Mouse (Mus musculus) intestine, postnatal 0 days (tissue): ENCODE data around the gene Olfr64. TPM values are rescaled to one million over a fixed set of nuclear protein-coding genes. Genes with fewer than 3 reads are reported as not detected.

Experiments
- ATAC-seq: fragments of 200-750 bp; cut with Nextera tagmentation; 2 replicates; pipeline ENCODE4 v1.8.0; 2017; ENCODE audit warnings: mild to moderate bottlenecking, moderate TSS enrichment, moderate library complexity
- H3K27ac ChIP-seq: fragments of 300-500 bp; sonication (generic); 2 replicates; pipeline ENCODE4 v1.5.1; 2014; ENCODE audit warnings: mild to moderate bottlenecking, low read depth, low read length, moderate library complexity
- H3K27me3 ChIP-seq: fragments of 300-500 bp; sonication (generic); replicated peaks from 2 replicates; pipeline ENCODE4 v1.6.1; 2014; ENCODE audit warnings: low read length, mixed read lengths; ENCODE audit not compliant: control insufficient read depth, insufficient read depth
- H3K36me3 ChIP-seq: fragments of 300-500 bp; sonication (generic); 2 replicates; pipeline ENCODE4 v1.6.1; 2014; ENCODE audit warnings: mild to moderate bottlenecking, moderate library complexity; ENCODE audit not compliant: control insufficient read depth, insufficient read depth
- H3K4me1 ChIP-seq: fragments of 300-500 bp; sonication (generic); replicated peaks from 2 replicates; pipeline ENCODE4 v1.6.1; 2014; ENCODE audit warnings: antibody characterized with exemption, low read length, mixed read lengths; ENCODE audit not compliant: control insufficient read depth, insufficient read depth
- H3K4me2 ChIP-seq: fragments of 300-500 bp; sonication (generic); replicated peaks from 2 replicates; pipeline ENCODE4 v1.6.1; 2014; ENCODE audit warnings: low read depth, mild to moderate bottlenecking, moderate library complexity
- H3K4me3 ChIP-seq: fragments of 300-500 bp; sonication (generic); 2 replicates; pipeline ENCODE4 v1.5.1; 2014; ENCODE audit warnings: low read depth, low read length
- H3K9ac ChIP-seq: fragments of 300-500 bp; sonication (generic); 2 replicates; pipeline ENCODE4 v1.6.1; 2014; ENCODE audit warnings: mild to moderate bottlenecking, low read depth, low read length
- H3K9me3 ChIP-seq: fragments of 300-500 bp; sonication (generic); 2 replicates; pipeline ENCODE4 v1.6.1; 2016; ENCODE audit warnings: mixed run types; ENCODE audit not compliant: control insufficient read depth
- CTCF ChIP-seq: sonication (generic); IDR thresholded peaks from 2 replicates; pipeline ENCODE4 v1.5.1; 2016; ENCODE audit warnings: low read depth, mild to moderate bottlenecking, control low read depth, antibody characterized with exemption, moderate library complexity
- WGBS: fragments of 180-500 bp; shearing (Covaris S2); extraction: QIAGEN DNeasy Blood & Tissue Kit; methylation state at CpG from one replicate; pipeline ENCODE4 v1.1.7; 2014; 5-methylcytosine and 5-hydroxymethylcytosine counted together
- polyA plus RNA-seq: library from polyadenylated mRNA; unstranded; fragments of >200 nt; fragmentation: Nextera tagmentation; extraction: Ambion mirVana; gene quantifications from 2 replicates; pipeline ENCODE4 v1.2.1, GENCODE M21; 2015

Gene Olfr64
- polyA plus RNA-seq, 1 experiment from 2014 or later, result not detected

DNA sequence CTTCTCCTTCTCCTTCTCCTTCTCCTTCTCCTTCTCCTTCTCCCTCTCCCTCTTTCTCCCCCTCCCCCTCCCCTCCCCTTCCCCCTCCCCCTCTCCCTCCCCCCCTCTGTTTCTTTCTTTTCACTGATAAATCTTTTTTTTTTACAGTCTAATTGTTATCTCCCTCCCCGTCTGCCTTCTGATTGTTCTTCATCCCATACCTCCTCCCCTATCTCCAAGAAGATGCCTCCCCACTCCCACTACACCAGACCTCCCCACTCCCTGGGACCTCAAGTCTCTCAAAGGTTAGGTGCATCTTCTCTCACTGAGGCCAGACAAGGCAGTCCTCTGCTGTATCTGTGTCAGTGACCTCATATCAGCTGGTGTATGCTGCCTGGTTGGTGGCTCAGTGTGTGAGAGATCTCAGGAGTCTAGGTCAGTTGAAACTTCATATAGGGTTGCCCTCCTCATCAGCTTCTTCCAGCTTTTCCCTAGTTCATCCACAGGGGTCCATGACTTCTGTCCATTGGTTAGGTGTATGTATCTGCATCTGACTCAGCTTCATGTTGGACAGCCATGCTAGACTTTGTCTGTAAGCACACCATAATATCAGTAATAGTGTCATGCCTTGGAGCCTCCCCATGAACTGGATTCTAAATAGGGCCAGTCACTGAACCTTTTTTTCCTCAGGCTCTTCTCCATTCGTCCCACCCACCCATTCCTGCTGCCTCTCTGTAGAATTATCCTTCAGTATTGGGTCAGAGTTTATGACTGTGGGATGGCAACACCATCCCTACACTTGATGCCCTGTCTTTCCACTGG is 49.6 kb downstream of the Olfr64 start:
- ATAC-seq, result no peak
- no peak overlapping the region for H3K4me2 ChIP-seq
- 33% methylated on average over 2 of the region's 2 CpGs for WGBS
- no peaks in the 10 kb centered on the region for H3K27me3 ChIP-seq
- TF ChIP-seq CTCF, result no peak
- H3K27ac ChIP-seq, result no peak overlapping the region
- H3K36me3 ChIP-seq, result no peaks in the 10 kb centered on the region
- H3K9me3 ChIP-seq, result no peaks in the 10 kb centered on the region
- no peak overlapping the region for H3K4me3 ChIP-seq
- H3K4me1 ChIP-seq, result no peaks in the 10 kb centered on the region
- no peak overlapping the region for H3K9ac ChIP-seq

DNA sequence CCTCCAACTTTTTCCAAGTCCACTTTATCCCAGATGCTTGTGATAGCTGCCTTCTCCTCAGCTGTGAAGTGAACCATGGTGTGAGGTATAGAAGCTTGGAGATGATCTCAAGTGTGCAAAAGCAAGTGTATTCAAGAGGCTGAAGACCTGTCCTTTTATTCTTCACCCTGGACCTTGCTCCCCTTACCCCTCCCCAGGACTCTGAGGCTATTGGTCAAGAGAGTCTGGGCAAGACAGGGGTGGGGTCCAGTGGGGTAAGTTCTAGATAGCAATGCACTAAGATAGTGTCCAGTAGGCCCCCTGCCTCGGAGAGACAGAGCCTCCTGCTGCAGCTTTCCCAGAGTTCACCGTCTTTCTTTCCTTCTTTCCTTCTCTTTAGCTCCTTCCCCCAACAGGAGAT is 51.3 kb downstream of the Olfr64 start, which contains the start of gene Hbb-bh1:
TSS of gene Hbb-bh1 (minus strand) at position 131 of the 400 bp plus-strand sequence.
- no peak within 1 kb of the TSS for H3K4me3 ChIP-seq
- no peaks in the 10 kb centered on the region for H3K27me3 ChIP-seq
- H3K9ac ChIP-seq, result no peak within 1 kb of the TSS
- no peak within 1 kb of the TSS for H3K4me2 ChIP-seq
- ATAC-seq, result no peak
- H3K9me3 ChIP-seq, result no peaks in the 10 kb centered on the region
- no peak for TF ChIP-seq CTCF
- no peaks in the 10 kb centered on the region for H3K4me1 ChIP-seq
- 63% methylated on average over 2 of the region's 2 CpGs for WGBS
- H3K27ac ChIP-seq, result no peak within 1 kb of the TSS
- no peaks in the 10 kb centered on the region for H3K36me3 ChIP-seq

DNA sequence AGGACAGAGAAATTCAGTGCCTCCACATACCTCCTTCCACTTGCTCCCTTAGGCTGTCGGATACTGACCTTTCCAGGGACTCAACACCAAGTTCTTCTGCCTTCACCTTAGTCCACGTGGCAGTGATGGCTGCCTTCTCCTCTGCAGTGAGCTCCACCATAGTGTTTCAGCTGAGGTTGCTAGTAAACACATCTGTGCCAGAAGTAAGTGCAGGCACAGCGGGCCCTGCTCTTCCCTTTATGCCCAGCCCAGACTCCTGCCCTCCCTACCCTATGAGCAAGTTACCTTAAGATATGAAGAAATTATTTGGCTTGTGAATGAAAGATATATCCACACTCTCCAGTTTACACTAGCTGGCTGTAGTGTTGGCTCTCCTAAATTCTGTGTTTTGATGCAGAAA is 54.0 kb downstream of the Olfr64 start, which contains the start of gene Hbb-bh2:
TSS of gene Hbb-bh2 (minus strand) at position 253 of the 400 bp plus-strand sequence.
- ATAC-seq, result no peak
- H3K36me3 ChIP-seq, result no peaks in the 10 kb centered on the region
- H3K4me2 ChIP-seq, result no peak within 1 kb of the TSS
- no peak within 1 kb of the TSS for H3K9ac ChIP-seq
- no peak within 1 kb of the TSS for H3K27ac ChIP-seq
- no peaks in the 10 kb centered on the region for H3K9me3 ChIP-seq
- no peaks in the 10 kb centered on the region for H3K27me3 ChIP-seq
- no peak for TF ChIP-seq CTCF
- H3K4me3 ChIP-seq, result no peak within 1 kb of the TSS
- 70% methylated on average over 3 of the region's 3 CpGs for WGBS
- H3K4me1 ChIP-seq, result no peaks in the 10 kb centered on the region

Other genes starting within 250 kb of the Olfr64 start
- not detected in 2 replicates for gene Olfr623, start 230.8 kb downstream of the Olfr64 start, polyA plus RNA-seq
- 0.09 TPM in 2 replicates for gene Olfr624, start 223.3 kb downstream of the Olfr64 start, polyA plus RNA-seq
- not detected in 2 replicates for gene Olfr625-ps1, start 211.8 kb downstream of the Olfr64 start, polyA plus RNA-seq
- not detected in 2 replicates for gene Olfr243, start 179.8 kb downstream of the Olfr64 start, polyA plus RNA-seq
- not detected in 2 replicates for gene Olfr628, start 164.1 kb downstream of the Olfr64 start, polyA plus RNA-seq
- not detected in 2 replicates for gene Olfr629, start 149.5 kb downstream of the Olfr64 start, polyA plus RNA-seq
- not detected in 2 replicates for gene Olfr630, start 137.2 kb downstream of the Olfr64 start, polyA plus RNA-seq
- gene Olfr69, start 122.9 kb downstream of the Olfr64 start, polyA plus RNA-seq, result not detected in 2 replicates
- not detected in 2 replicates for gene Olfr68, start 114.8 kb downstream of the Olfr64 start, polyA plus RNA-seq
- gene Olfr67, start 102.7 kb downstream of the Olfr64 start, polyA plus RNA-seq, result not detected in 2 replicates
- 164 and 228 TPM in 2 replicates for gene Hbb-bt, start 80.5 kb downstream of the Olfr64 start, polyA plus RNA-seq
- gene Hbb-bs, start 66.4 kb downstream of the Olfr64 start, polyA plus RNA-seq, result 726 and 1,073 TPM in 2 replicates
- not detected in 2 replicates for gene Hbb-bh2, start 54.0 kb downstream of the Olfr64 start, polyA plus RNA-seq
- not detected in 2 replicates for gene Hbb-bh1, start 51.3 kb downstream of the Olfr64 start, polyA plus RNA-seq
- gene Hbb-y, start 41.3 kb downstream of the Olfr64 start, polyA plus RNA-seq, result 0.52 TPM in 1 of 2 replicates, not detected in the other
- not detected in 2 replicates for gene Olfr66, start 8.2 kb downstream of the Olfr64 start, polyA plus RNA-seq
- gene Olfr65, start 9.0 kb upstream of the Olfr64 start, polyA plus RNA-seq, result not detected in 2 replicates
- gene Olfr631, start 34.3 kb upstream of the Olfr64 start, polyA plus RNA-seq, result not detected in 2 replicates
- not detected in 2 replicates for gene Olfr632, start 39.9 kb upstream of the Olfr64 start, polyA plus RNA-seq
- gene Olfr633, start 50.0 kb upstream of the Olfr64 start, polyA plus RNA-seq, result not detected in 2 replicates
- gene Olfr635, start 76.7 kb upstream of the Olfr64 start, polyA plus RNA-seq, result not detected in 2 replicates
- gene Olfr638, start 104.3 kb upstream of the Olfr64 start, polyA plus RNA-seq, result not detected in 2 replicates
- gene Olfr639, start 122.8 kb upstream of the Olfr64 start, polyA plus RNA-seq, result not detected in 2 replicates
- gene Olfr640, start 131.1 kb upstream of the Olfr64 start, polyA plus RNA-seq, result not detected in 2 replicates
- not detected in 2 replicates for gene Olfr641, start 141.0 kb upstream of the Olfr64 start, polyA plus RNA-seq
- not detected in 2 replicates for gene Olfr642, start 158.2 kb upstream of the Olfr64 start, polyA plus RNA-seq
- not detected in 2 replicates for gene 4930516K23Rik, start 167.0 kb upstream of the Olfr64 start, polyA plus RNA-seq
- not detected in 2 replicates for gene Olfr644, start 177.4 kb upstream of the Olfr64 start, polyA plus RNA-seq
- gene Olfr645, start 191.0 kb upstream of the Olfr64 start, polyA plus RNA-seq, result not detected in 2 replicates
- not detected in 2 replicates for gene Olfr646, start 210.4 kb upstream of the Olfr64 start, polyA plus RNA-seq
- not detected in 2 replicates for gene Ubqln5, start 235.3 kb upstream of the Olfr64 start, polyA plus RNA-seq
- not detected in 2 replicates for gene Olfr643, start 242.9 kb upstream of the Olfr64 start, polyA plus RNA-seq
- not detected in 2 replicates for gene Ubqln3, start 248.8 kb upstream of the Olfr64 start, polyA plus RNA-seq